8 mouse cellular contexts compared by ENCODE assay signal in the genomic region with DNA sequence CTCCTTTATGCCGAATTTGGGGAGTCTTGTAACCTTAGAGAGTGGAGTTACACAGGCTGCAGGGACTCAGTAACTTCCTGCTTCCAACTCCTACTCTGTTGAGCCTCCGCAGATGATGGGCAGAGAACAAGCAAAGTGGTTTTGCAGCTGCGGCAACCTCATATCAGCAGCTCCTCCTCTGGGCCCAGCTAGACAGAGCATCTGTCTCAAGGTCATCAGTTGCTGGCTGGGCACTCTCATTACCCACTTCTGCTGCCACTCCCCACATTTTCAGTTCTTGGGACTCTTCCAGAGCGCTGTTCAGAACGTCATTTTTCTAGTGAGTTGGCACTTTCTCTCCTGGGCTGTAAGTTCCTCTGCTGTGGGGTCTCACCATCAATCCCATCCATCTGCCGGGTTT. TPM values are rescaled to one million over a fixed set of nuclear protein-coding genes. Genes with fewer than 3 reads are reported as not detected.
DNase-seq lines count a peak whose midpoint lies in the region; ATAC-seq and TF ChIP-seq lines count a peak whose summit lies in the region.

No protein-coding gene starts in this region.

- H3K27ac ChIP-seq in left cerebral cortex, adult 2 months: no peak overlapping the region
- H3K27ac ChIP-seq in embryonic facial prominence, embryonic 15.5 days (replicated peaks): 0 out of 2 replicates have a peak overlapping the region, but pooled peaks have one; percentile 7

- TF ChIP-seq CTCF in left cerebral cortex, adult 2 months (IDR thresholded peaks at IDR 0.05): no peak

- H3K36me3 ChIP-seq in embryonic facial prominence, embryonic 15.5 days: no peaks in the 10 kb centered on the region

- H3K9ac ChIP-seq in embryonic facial prominence, embryonic 15.5 days: no peak overlapping the region

- 53% methylated on average over 6 of the region's 6 CpGs for WGBS in embryonic facial prominence, embryonic 15.5 days

- intact Hi-C loops in left cerebral cortex, postnatal 4 days (cut with DNase I): no loop called here
- intact Hi-C loops in left cerebral cortex, adult 2 months (cut with DNase I): loop anchor here (10.0 kb wide), 1 partner anchor 669 kb away; no protein-coding TSS in a partner anchor

- H3K4me3 ChIP-seq in left cerebral cortex, adult 2 months: no peak overlapping the region
- no peak overlapping the region for H3K4me3 ChIP-seq in embryonic facial prominence, embryonic 15.5 days (replicated peaks)

- no peak overlapping the region for H3K4me2 ChIP-seq in embryonic facial prominence, embryonic 15.5 days (replicated peaks)

- ATAC-seq in embryonic facial prominence, embryonic 15.5 days (ENCODE audit: insufficient number of reproducible peaks, low FRiP score, low TSS enrichment, low read depth): peak; percentile 40; the same call in 1 of the 2 replicates
- ATAC-seq in hematopoietic stem cell, adult 5-6 weeks (replicated peaks in 1 of 2; ENCODE audit: insufficient read depth in 1 of 2, low FRiP score in 2 of 2, low TSS enrichment in 1 of 2, low read depth in 1 of 2, poor library complexity in 2 of 2, severe bottlenecking in 2 of 2): peak; percentile 80 to 84
- peak; percentile 78 for ATAC-seq in megakaryocyte-erythroid progenitor cell, adult 5-6 weeks (replicated peaks; ENCODE audit: low FRiP score, low TSS enrichment, poor library complexity, severe bottlenecking)

- no peaks in the 10 kb centered on the region for H3K9me3 ChIP-seq in embryonic facial prominence, embryonic 15.5 days (replicated peaks)

- H3K27me3 ChIP-seq in embryonic facial prominence, embryonic 15.5 days: no peaks in the 10 kb centered on the region

- peak; percentile 12 for DNase-seq in left cerebral cortex, postnatal 4 days
- DNase-seq in left cerebral cortex, adult 2 months (ENCODE audit: extremely low spot score in 1 of 2, low spot score in 2 of 2): no peak
- no peak for DNase-seq in left cerebral cortex, adult 8-10 months (ENCODE audit: low spot score in 2 of 2)
- DNase-seq in right cerebral cortex, postnatal 4 days: no peak
- no peak for DNase-seq in right cerebral cortex, postnatal 36 days (ENCODE audit: low spot score in 2 of 2)

- H3K4me1 ChIP-seq in embryonic facial prominence, embryonic 15.5 days: peaks cover 44% of the 10 kb centered on the region

RNA-seq across cellular contexts. Expression of gene Adgra3, which starts 24.6 kb away (rescaled TPM):
- 10 to 100 TPM; 50.5 to 53.3 TPM for total RNA-seq in left cerebral cortex, postnatal 4 days (2021)
- 10 to 100 TPM; 22.8 to 27.3 TPM for total RNA-seq in left cerebral cortex, adult 2 months (2021)
- polyA plus RNA-seq in embryonic facial prominence, embryonic 15.5 days (2015; fragmentation: Nextera tagmentation; extraction: Ambion mirVana): 31.3 and 33.6 TPM in 2 replicates
- 11.8 and 16.5 TPM in 2 replicates for total RNA-seq in hematopoietic stem cell, adult 5-6 weeks (2017)
- total RNA-seq in megakaryocyte-erythroid progenitor cell, adult 5-6 weeks (2014; fragmentation: Nextera tagmentation): 1.4 and 2.5 TPM in 2 replicates
- 2.8 and 3.2 TPM in 2 replicates for total RNA-seq in megakaryocyte-erythroid progenitor cell, adult 5-6 weeks (2017)
- total RNA-seq in left cerebral cortex, adult 8-10 months (2022): 10 to 100 TPM; 12.8 to 24.2 (median 22.4) TPM
